In genomic region chr12:100482255-100482654, GRCm38 (mm10) we compare ENCODE assay signal across 14 mouse cellular contexts.
"Had no signal": no experiment of that assay in that cellular context is flagged by ENCODE, and none has a peak within 500 bp of the region (broad histone marks: within the 10 kb centered on the region; RNA-seq: fewer than 3 reads in every experiment).

No protein-coding gene starts in this region.

- H3K27ac ChIP-seq: hindbrain, embryonic 14.5 days; intestine, embryonic 15.5 days; limb, embryonic 12.5 days; liver, embryonic 13.5 days; macrophage had no signal

- H3K9me3 ChIP-seq: intestine, embryonic 15.5 days; limb, embryonic 12.5 days; liver, embryonic 13.5 days; megakaryocyte, embryonic 14.5 days had no signal

- H3K4me2 ChIP-seq: hindbrain, embryonic 14.5 days; intestine, embryonic 15.5 days; limb, embryonic 12.5 days; liver, embryonic 13.5 days had no signal

- DNase-seq: kidney, adult 2 months; liver; liver, embryonic 13.5 days; liver, postnatal 0 days; right cerebral cortex, adult 18-20 months; right cerebral cortex, postnatal 25 days; thymus, adult 18-20 months; thymus, postnatal 14 days had no signal

- ATAC-seq: intestine, embryonic 15.5 days; liver, postnatal 0 days; midbrain, embryonic 16.5 days had no signal

- H3K4me1 ChIP-seq: limb, embryonic 12.5 days had no signal

- H3K4me3 ChIP-seq: intestine, embryonic 15.5 days; limb, embryonic 12.5 days; liver, embryonic 13.5 days; megakaryocyte, embryonic 14.5 days had no signal

- H3K27me3 ChIP-seq: intestine, embryonic 15.5 days; limb, embryonic 12.5 days; liver, embryonic 13.5 days; megakaryocyte, embryonic 14.5 days had no signal

- H3K36me3 ChIP-seq: intestine, embryonic 15.5 days; liver, embryonic 13.5 days had no signal

- H3K9ac ChIP-seq: hindbrain, embryonic 14.5 days; intestine, embryonic 15.5 days; limb, embryonic 12.5 days; liver, embryonic 13.5 days; liver, postnatal 0 days had no signal
